Mouse (Mus musculus) retina, embryonic 14.5 days (tissue): ENCODE measurements around the gene Rgs12.

Source experiments
- DNase-seq: peaks from one replicate; pipeline ENCODE4 v3.0.0-alpha.2; 2015; ENCODE audit warnings: low spot score

Rgs12 gene

GRCm38 (mm10) chr5:35084913-35085312 lies 135.7 kb downstream of the Rgs12 start:
- no peak for DNase-seq

DNA sequence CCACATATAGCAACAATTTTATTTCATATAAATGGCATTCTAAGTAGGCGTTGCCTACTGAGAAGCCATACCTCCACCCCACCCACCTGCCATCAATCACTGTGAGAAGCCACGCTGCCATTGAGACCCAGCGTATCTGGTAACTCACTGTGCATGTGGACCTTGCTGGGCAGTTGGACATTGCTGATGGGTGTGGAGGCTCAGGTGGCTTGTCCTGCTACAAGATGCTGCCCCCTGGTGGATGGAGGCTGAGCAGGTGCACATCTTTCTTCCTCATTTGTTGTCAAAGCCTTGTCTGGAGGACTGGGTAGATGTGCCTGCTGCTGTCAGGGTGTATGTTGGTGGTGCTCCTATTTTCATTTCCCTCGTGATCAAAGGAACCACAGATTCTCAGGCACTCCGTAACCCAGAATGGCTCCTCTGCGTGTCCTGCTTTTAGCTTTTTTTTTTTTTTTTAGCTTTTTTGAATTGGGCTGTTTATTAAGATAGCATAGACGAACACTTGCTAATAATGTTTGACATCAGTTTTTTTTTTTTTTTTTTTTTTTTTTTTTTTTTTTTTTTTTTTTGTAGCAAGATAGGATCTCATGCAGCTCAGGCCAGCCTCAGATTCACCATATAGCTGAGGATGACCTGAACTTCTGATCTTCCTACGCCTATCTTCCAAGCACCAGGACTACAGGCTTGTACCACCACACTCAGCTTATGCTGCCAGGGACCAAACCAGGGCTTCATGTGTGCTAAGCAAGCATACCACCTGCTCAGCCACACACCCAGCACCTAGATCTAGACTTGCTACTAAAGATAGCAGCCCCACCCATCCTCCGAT lies 139.8 kb downstream of the Rgs12 start:
- DNase-seq, result peak; percentile 73
